Mouse (Mus musculus) gastrocnemius, adult 2 months (tissue): ENCODE data around the gene Psmb5. TPM values are rescaled to one million over a fixed set of nuclear protein-coding genes. Genes with fewer than 3 reads are reported as not detected.

ENCODE experiments used
- DNase-seq: peaks from one replicate; pipeline ENCODE4 v3.0.0; 2022
- H3K27ac ChIP-seq: fragments of 200-600 bp; 2 replicates; pipeline ENCODE4 v1.8.1; 2022; ENCODE audit warnings: mild to moderate bottlenecking
- H3K4me3 ChIP-seq: fragments of 200-600 bp; 2 replicates; pipeline ENCODE4 v1.8.1; 2022; ENCODE audit warnings: mild to moderate bottlenecking, moderate library complexity
- CTCF ChIP-seq: fragments of 200-600 bp; IDR thresholded peaks from 2 replicates; pipeline ENCODE4 v1.8.1; 2022; ENCODE audit warnings: antibody characterized with exemption, mild to moderate bottlenecking, moderate library complexity
- intact Hi-C: fragments of 180-260 bp; cut with DNase I; formaldehyde crosslinking; loops from one replicate; pipeline ENCODE4 v1.15.1; 2025
- total RNA-seq, 2 experiments: library from RNA; stranded (reverse); gene quantifications; 2 replicates each; pipeline ENCODE4 v1.2.3; 2021

Gene Psmb5
- total RNA-seq, 2 experiments from 2014 or later, result 161 to 172 TPM

- Histone ChIP-seq H3K4me3 (peak overlapping the region; percentile 81), H3K27ac (peak overlapping the region; percentile 94)
- TF ChIP-seq CTCF, result peak; percentile 9
- DNase-seq, result peak; percentile 98
- intact Hi-C loops, result no loop called here
Measured at GRCm38 (mm10) chr14:54603038-54603654, 14.7 kb downstream of the Psmb5 start.

- DNase-seq, result no peak
- peak overlapping the region; percentile 81 for H3K4me3 ChIP-seq
- peak overlapping the region; percentile 94 for H3K27ac ChIP-seq
- intact Hi-C loops, result no loop called here
- TF ChIP-seq CTCF, result no peak
Measured at GRCm38 (mm10) chr14:54602613-54603012, 15.2 kb downstream of the Psmb5 start.

- Histone ChIP-seq H3K4me3 (no peak overlapping the region), H3K27ac (no peak overlapping the region)
- no peak for TF ChIP-seq CTCF
- intact Hi-C loops, result no loop called here
- no peak for DNase-seq
Measured at GRCm38 (mm10) chr14:54601601-54602000, 16.2 kb downstream of the Psmb5 start.

- intact Hi-C loops, result no loop called here
- no peak for DNase-seq
- H3K4me3 ChIP-seq, result no peak overlapping the region
- no peak overlapping the region for H3K27ac ChIP-seq
- peak; percentile 59 for TF ChIP-seq CTCF
Measured at GRCm38 (mm10) chr14:54597084-54597483, 20.7 kb downstream of the Psmb5 start.

GRCm38 (mm10) chr14:54594631-54595414 lies 23.0 kb downstream of the Psmb5 start:
- no peak for TF ChIP-seq CTCF
- intact Hi-C loops, result no loop called here
- Histone ChIP-seq H3K27ac (no peak overlapping the region; the same call in 1 of the 2 replicates), H3K4me3 (peak overlapping the region; percentile 55)
- DNase-seq, result no peak

- Histone ChIP-seq H3K4me3 (no peak overlapping the region), H3K27ac (no peak overlapping the region)
- intact Hi-C loops, result no loop called here
- DNase-seq, result no peak
- TF ChIP-seq CTCF, result peak; percentile 30
Measured at GRCm38 (mm10) chr14:54594055-54594454, 23.8 kb downstream of the Psmb5 start.

GRCm38 (mm10) chr14:54592319-54592934 lies 25.4 kb downstream of the Psmb5 start:
- Histone ChIP-seq H3K27ac (peak overlapping the region; percentile 77), H3K4me3 (peak overlapping the region; percentile 37)
- TF ChIP-seq CTCF, result no peak
- intact Hi-C loops, result no loop called here
- peak; percentile 63 for DNase-seq

GRCm38 (mm10) chr14:54591056-54591455 lies 26.8 kb downstream of the Psmb5 start:
- intact Hi-C loops, result no loop called here
- no peak for TF ChIP-seq CTCF
- Histone ChIP-seq H3K4me3 (no peak overlapping the region), H3K27ac (no peak overlapping the region)
- peak; percentile 33 for DNase-seq

- Histone ChIP-seq H3K27ac (no peak overlapping the region), H3K4me3 (no peak overlapping the region)
- peak; percentile 76 for DNase-seq
- peak; percentile 80 for TF ChIP-seq CTCF
- intact Hi-C loops, result loop anchor here (5.0 kb wide), 1 partner anchor 58 kb away; the partner anchor contains the start of genes Cdh24 and Gm17606
Measured at GRCm38 (mm10) chr14:54583681-54584338, 34.0 kb downstream of the Psmb5 start.

GRCm38 (mm10) chr14:54582536-54582935 lies 35.3 kb downstream of the Psmb5 start:
- Histone ChIP-seq H3K27ac (no peak overlapping the region), H3K4me3 (no peak overlapping the region)
- DNase-seq, result no peak
- TF ChIP-seq CTCF, result no peak
- intact Hi-C loops, result loop anchor here (5.0 kb wide), 1 partner anchor 60 kb away; the partner anchor contains the start of genes Cdh24 and Gm17606

GRCm38 (mm10) chr14:54579638-54580037 lies 38.2 kb downstream of the Psmb5 start:
- TF ChIP-seq CTCF, result no peak
- H3K4me3 ChIP-seq, result no peak overlapping the region
- intact Hi-C loops, result loop anchor here (5.0 kb wide), 3 partner anchors 52 to 352 kb away; partner anchors contain the start of genes Cdh24 and Gm17606

GRCm38 (mm10) chr14:54578063-54578462 lies 39.8 kb downstream of the Psmb5 start:
- TF ChIP-seq CTCF, result peak; percentile 66
- intact Hi-C loops, result loop anchor here (5.0 kb wide), 2 partner anchors 51 to 351 kb away; no protein-coding TSS in a partner anchor
- peak; percentile 36 for DNase-seq
- Histone ChIP-seq H3K4me3 (peak overlapping the region; percentile 90), H3K27ac (peak overlapping the region; percentile 88)

More at GRCm38 (mm10) chr14:54579638-54580037, 38.2 kb downstream of the Psmb5 start:
- DNase-seq, result no peak
- no peak overlapping the region for H3K27ac ChIP-seq
